Mouse (Mus musculus) spleen, adult 2 months (tissue): ENCODE data around the gene Slc37a3. TPM values are rescaled to one million over a fixed set of nuclear protein-coding genes. Genes with fewer than 3 reads are reported as not detected.
A peak's percentile ranks its signal among the peaks of the same experiment; 100 is the strongest.

ENCODE experiments used
- DNase-seq, 2 experiments: peaks; one replicate each; pipeline versions ENCODE4 v3.0.0 to v3.0.0-alpha.2; 2012 to 2021; ENCODE audit warnings: low spot score in 2 of 2, low read depth in 1 of 2
- H3K27ac ChIP-seq: fragments of 200-500 bp; 2 replicates; pipeline ENCODE4 v1.5.1; 2012; ENCODE audit warnings: low read length, inconsistent platforms; ENCODE audit not compliant: insufficient read depth
- H3K27me3 ChIP-seq: fragments of 200-500 bp; 2 replicates; pipeline ENCODE4 v1.6.1; 2012; ENCODE audit warnings: mild to moderate bottlenecking, moderate library complexity, low read length, inconsistent platforms; ENCODE audit not compliant: control insufficient read depth, insufficient read depth
- H3K36me3 ChIP-seq: fragments of 200-500 bp; 2 replicates; pipeline ENCODE4 v1.6.1; 2012; ENCODE audit warnings: mild to moderate bottlenecking, low read length, inconsistent platforms; ENCODE audit not compliant: control insufficient read depth, insufficient read depth
- H3K4me1 ChIP-seq: fragments of 200-500 bp; 2 replicates; pipeline ENCODE4 v1.6.1; 2011; ENCODE audit warnings: inconsistent platforms; ENCODE audit not compliant: control insufficient read depth, insufficient read depth, insufficient read length
- H3K4me3 ChIP-seq: fragments of 200-500 bp; 2 replicates; pipeline ENCODE4 v1.5.1; 2011; ENCODE audit warnings: mild to moderate bottlenecking, inconsistent platforms; ENCODE audit not compliant: insufficient read depth, insufficient read length; ENCODE audit errors: extremely low read depth
- CTCF ChIP-seq: fragments of 200-500 bp; IDR thresholded peaks from 2 replicates; pipeline ENCODE4 v1.5.1; 2011; ENCODE audit warnings: mild to moderate bottlenecking, inconsistent platforms; ENCODE audit not compliant: insufficient read depth, insufficient read length, insufficient replicate concordance; ENCODE audit errors: extremely low read depth
- POLR2A ChIP-seq: fragments of 200-500 bp; IDR thresholded peaks from 2 replicates; pipeline ENCODE4 v1.6.1; 2011; ENCODE audit warnings: low read depth, low read length, inconsistent platforms
- WGBS: fragments of 180-500 bp; shearing (Covaris S2); methylation state at CpG from one replicate; pipeline ENCODE4 v1.1.7; 2018; 5-methylcytosine and 5-hydroxymethylcytosine counted together
- polyA plus RNA-seq: library from polyadenylated mRNA; depleted of rRNA; stranded (reverse); fragments of >200 nt; gene quantifications from 2 replicates; pipeline ENCODE4 v1.2.3, GENCODE M21; 2012; rRNA removed

Gene Slc37a3
- polyA plus RNA-seq: 7.7 and 10.3 TPM in 2 replicates

DNA sequence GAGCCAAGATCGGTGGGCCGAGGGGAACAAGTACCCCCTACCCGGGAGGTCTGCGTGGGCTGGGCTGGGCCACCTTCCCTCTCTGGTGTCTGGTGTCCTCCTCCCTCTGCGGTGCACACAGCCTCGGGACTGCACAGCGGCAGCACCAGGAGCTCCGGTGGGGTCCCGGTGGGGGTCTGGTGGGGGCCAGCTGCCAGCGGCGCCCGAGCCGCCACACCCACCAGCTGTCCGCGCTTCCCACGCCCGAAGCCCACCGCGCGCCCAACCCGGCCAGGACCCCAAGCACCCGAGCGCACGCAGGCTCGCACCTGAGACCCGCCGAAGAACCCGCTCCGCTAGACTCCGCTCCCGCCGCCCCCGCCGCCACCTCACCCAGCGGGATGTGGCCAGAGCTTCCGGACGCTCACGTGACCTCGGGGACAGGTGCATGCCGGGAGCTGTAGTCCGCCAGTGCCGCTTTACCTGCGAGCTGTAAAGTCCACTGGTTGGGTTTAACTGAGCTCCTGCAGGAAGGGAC lies at the start of gene Slc37a3:
Gene Slc37a3, minus strand, starts transcription at position 365 of the 517 bp plus-strand sequence.
- 1% methylated on average over 43 of the region's 43 CpGs for WGBS
- Histone ChIP-seq H3K4me1 (peaks cover 15% of the 10 kb centered on the region), H3K27ac (peak within 1 kb of the TSS; percentile 57), H3K36me3 (no peaks in the 10 kb centered on the region), H3K27me3 (no peaks in the 10 kb centered on the region), H3K4me3 (peak within 1 kb of the TSS; percentile 92)
- peak; percentile 65 to 94 for DNase-seq
- peak; percentile 69 for TF ChIP-seq POLR2A
- no peak for TF ChIP-seq CTCF

DNA sequence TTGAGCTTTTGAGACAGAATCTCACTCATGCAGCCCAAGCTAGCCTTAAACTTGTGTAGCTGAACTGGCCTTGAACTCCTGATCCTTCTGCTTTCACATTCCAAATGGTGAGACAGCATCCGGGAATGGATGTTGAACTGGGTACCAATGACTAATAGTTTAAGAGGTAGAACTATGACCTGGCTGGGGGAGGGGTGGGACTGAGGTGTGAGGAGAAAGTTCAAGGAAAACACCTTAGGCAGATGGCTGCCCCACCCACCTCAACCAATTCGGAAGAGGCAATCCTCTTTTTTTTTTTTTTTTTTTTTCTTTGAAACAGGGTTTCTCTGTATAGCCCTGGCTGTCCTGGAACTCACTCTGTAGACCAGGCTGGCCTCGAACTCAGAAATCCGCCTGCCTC lies 49.2 kb upstream of the Slc37a3 start:
- Histone ChIP-seq H3K4me1 (no peaks in the 10 kb centered on the region), H3K36me3 (no peaks in the 10 kb centered on the region), H3K27ac (no peak overlapping the region), H3K4me3 (no peak overlapping the region), H3K27me3 (no peaks in the 10 kb centered on the region)
- DNase-seq: no peak
- TF ChIP-seq CTCF (no peak), POLR2A (no peak)
- 86% methylated on average over 4 of the region's 4 CpGs for WGBS

DNA sequence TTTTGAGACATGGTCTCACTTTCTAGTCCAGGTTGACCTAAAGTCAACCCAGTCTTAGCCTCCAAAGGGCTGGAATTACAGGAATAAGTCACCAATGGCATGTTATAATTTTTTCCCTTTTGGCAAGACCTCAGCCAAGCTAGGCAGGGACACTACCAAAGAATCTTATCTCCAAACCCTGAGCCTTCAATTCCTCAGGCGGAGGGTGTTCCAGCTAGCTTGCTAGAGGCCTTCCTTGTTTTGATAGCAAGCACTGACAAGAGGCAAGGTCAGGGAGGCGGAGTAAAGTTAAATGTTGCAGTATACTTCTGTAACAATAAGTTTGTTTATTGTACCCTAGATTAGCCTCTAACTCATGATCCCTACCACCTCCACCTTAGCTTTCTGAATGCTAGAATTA lies 47.7 kb upstream of the Slc37a3 start:
- Histone ChIP-seq H3K27ac (no peak overlapping the region), H3K4me1 (no peaks in the 10 kb centered on the region), H3K4me3 (no peak overlapping the region), H3K36me3 (no peaks in the 10 kb centered on the region), H3K27me3 (no peaks in the 10 kb centered on the region)
- no peak for TF ChIP-seq POLR2A
- TF ChIP-seq CTCF: no peak
- WGBS: 77% methylated on average over 2 of the region's 2 CpGs
- no peak for DNase-seq

DNA sequence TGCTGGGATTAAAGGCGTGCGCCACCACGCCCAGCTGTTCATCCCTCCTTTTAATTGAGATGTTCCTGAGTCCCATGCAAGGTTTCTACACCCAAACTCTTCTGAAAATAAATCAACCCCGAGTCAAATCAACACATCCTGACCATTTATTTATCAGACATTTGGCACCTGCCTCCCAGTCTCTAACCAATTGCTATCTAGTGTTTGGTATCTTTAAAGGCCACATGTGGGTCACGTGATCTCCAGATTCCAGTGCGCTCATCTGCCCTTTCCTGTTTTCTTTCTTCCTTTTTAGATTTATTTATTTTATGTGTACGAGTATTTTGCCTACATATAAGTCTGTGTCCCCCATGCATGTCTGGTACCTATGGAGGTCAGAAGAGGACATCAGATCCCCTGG lies 46.2 kb upstream of the Slc37a3 start:
- 84% methylated on average over 7 of the region's 7 CpGs for WGBS
- DNase-seq: no peak
- Histone ChIP-seq H3K4me1 (no peaks in the 10 kb centered on the region; the same call in 1 of the 2 replicates), H3K27me3 (no peaks in the 10 kb centered on the region), H3K27ac (peak overlapping the region; percentile 22; the same call in 1 of the 2 replicates), H3K36me3 (no peaks in the 10 kb centered on the region), H3K4me3 (no peak overlapping the region)
- no peak for TF ChIP-seq CTCF
- no peak for TF ChIP-seq POLR2A

DNA sequence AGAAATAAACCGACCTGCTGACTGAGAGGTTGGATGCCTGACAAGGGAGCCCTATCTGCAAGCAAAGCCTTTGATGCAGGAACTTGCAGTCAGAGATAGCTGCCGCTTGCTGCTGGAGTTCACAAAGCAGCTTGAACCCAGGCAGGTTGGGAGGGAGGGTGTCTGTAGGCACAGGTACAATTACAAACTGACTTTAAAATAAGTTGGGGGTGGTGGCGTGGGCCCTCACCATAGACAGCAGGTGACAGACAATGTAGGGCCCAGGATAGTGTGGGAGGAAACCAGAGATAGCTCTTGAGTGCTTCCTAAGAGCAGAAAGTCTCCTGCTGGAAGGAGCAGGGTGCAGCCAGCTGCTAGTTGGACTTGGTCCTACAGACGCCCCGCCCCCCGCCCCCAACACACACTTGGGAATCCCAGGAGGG lies 45.7 kb upstream of the Slc37a3 start:
- no peaks in the 10 kb centered on the region; the same call in 1 of the 2 replicates for H3K4me1 ChIP-seq
- no peak overlapping the region for H3K4me3 ChIP-seq

GRCm38 (mm10) chr6:39420867-39421266 lies 43.4 kb upstream of the Slc37a3 start:
- no peak for DNase-seq
- Histone ChIP-seq H3K27me3 (no peaks in the 10 kb centered on the region), H3K4me3 (no peak overlapping the region), H3K4me1 (no peaks in the 10 kb centered on the region; the same call in 1 of the 2 replicates), H3K36me3 (no peaks in the 10 kb centered on the region), H3K27ac (no peak overlapping the region)
- WGBS: 73% methylated on average over 4 of the region's 4 CpGs
- TF ChIP-seq POLR2A (no peak), CTCF (no peak)

More for the DNA sequence above, 45.7 kb upstream of the Slc37a3 start:
- Histone ChIP-seq H3K27me3 (no peaks in the 10 kb centered on the region), H3K27ac (peak overlapping the region; percentile 22; the same call in 1 of the 2 replicates), H3K36me3 (no peaks in the 10 kb centered on the region)
- no peak for DNase-seq
- TF ChIP-seq CTCF: no peak
- TF ChIP-seq POLR2A: no peak
- WGBS: 76% methylated on average over 6 of the region's 6 CpGs
